Mouse (Mus musculus): ENCODE measurements around the gene Mall.
A peak's percentile ranks its signal among the peaks of the same experiment; 100 is the strongest.

- TF ChIP-seq CTCF (conservative IDR thresholded peaks at IDR 0.05; ENCODE audit: low read length), result peak; percentile 72
- TF ChIP-seq NANOG (IDR thresholded peaks at IDR 0.05; ENCODE audit: borderline replicate concordance, low read length), result no peak
Measured at GRCm38 (mm10) chr2:127667843-127668506, 61.8 kb downstream of the Mall start.
